Mouse (Mus musculus) left cerebral cortex, postnatal 36 days (tissue): ENCODE data around the gene Dcaf6. TPM values are rescaled to one million over a fixed set of nuclear protein-coding genes. Genes with fewer than 3 reads are reported as not detected.

Experiments
- DNase-seq, 2 experiments: peaks; one replicate each; pipeline ENCODE4 v3.0.0; 2021 to 2022; ENCODE audit warnings: low spot score in 2 of 2, mixed read lengths in 1 of 2
- intact Hi-C: fragments of 180-260 bp; cut with DNase I; formaldehyde crosslinking; loops from one replicate; pipeline ENCODE4 v1.15.1; 2025
- total RNA-seq, 2 experiments: library from RNA; stranded (reverse); gene quantifications; 2 replicates each; pipeline ENCODE4 v1.2.3; 2021

Gene Dcaf6
- total RNA-seq, 2 experiments from 2014 or later = 86.2 to 90.2 TPM

GRCm38 (mm10) chr1:165438289-165439021 lies 21.8 kb downstream of the Dcaf6 start:
- DNase-seq = no peak
- intact Hi-C loops = no loop called here

- no peak for DNase-seq
- intact Hi-C loops = no loop called here
Observed at GRCm38 (mm10) chr1:165432883-165433282, 27.4 kb downstream of the Dcaf6 start.

- intact Hi-C loops = no loop called here
- no peak for DNase-seq
Observed at GRCm38 (mm10) chr1:165426254-165426653, 34.0 kb downstream of the Dcaf6 start.

- DNase-seq = no peak
- intact Hi-C loops = no loop called here
Observed at GRCm38 (mm10) chr1:165421357-165421915, 38.8 kb downstream of the Dcaf6 start.

DNA sequence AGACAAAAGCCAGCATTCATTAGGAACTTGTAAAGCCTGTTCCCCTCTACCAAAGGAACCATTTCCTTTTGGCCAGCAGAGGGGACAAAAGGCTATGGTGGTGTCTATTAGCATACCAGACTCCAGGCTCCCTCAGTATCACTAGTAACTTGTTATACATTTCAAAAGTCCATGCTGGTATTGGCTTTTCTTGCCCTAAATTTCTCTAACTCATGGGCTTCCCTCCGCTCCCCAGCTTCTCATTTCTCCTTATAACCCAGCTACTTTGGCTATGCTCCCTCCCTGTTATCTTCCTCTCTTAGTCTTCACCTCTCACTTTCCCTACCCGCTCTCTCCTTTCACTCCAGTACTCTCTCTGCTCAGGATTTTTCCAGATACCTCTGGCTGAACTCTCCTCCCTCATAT lies 63.9 kb downstream of the Dcaf6 start:
- intact Hi-C loops = no loop called here
- no peak for DNase-seq

DNA sequence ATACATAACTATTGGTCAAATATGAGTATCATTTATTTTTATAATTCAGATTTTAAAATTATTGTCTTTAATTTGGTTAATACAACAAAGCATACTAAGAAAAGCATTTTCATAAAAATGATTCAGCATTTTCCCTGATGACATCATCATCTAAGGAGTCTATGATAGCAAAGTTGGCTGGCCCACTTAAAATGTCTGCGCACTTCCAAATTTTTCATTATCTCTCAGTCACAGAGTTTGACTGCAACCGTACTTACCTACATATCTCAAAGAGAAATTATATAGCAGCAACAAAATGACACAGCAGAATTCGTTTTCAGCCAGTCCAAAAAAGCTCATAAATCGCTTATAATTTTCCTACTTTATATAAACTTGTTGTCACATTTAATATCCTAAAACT lies 64.3 kb downstream of the Dcaf6 start:
- no peak for DNase-seq
- intact Hi-C loops = no loop called here

GRCm38 (mm10) chr1:165394836-165395235 lies 65.4 kb downstream of the Dcaf6 start:
- DNase-seq = no peak
- intact Hi-C loops = no loop called here

DNA sequence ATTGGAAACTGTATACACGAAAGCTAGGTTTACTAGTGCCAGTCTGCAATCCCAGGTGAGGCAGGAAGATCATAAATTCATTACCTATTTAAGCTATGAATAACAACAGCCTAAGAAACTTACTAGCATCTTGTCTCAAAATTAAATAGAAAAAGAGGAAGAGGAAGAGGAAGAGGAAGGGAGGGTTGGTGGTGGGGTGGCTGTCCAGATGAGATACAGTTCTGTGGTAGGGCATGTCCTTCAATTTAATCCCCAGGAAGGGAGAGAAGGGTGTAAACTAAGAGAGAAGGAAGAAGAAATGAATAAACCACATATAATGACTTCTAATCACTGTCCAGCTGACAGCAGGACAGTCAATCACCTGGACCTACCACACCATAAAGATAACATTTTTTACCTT lies 67.2 kb downstream of the Dcaf6 start:
- intact Hi-C loops = no loop called here
- no peak for DNase-seq

- intact Hi-C loops = no loop called here
- DNase-seq = no peak
Observed at GRCm38 (mm10) chr1:165388716-165389115, 71.6 kb downstream of the Dcaf6 start.

GRCm38 (mm10) chr1:165386525-165386923 lies 73.8 kb downstream of the Dcaf6 start:
- intact Hi-C loops = no loop called here
- DNase-seq = no peak

- DNase-seq = peak in 1 of 2 experiments; percentile 8
- intact Hi-C loops = no loop called here
Observed at GRCm38 (mm10) chr1:165385810-165386524, 74.3 kb downstream of the Dcaf6 start.

DNA sequence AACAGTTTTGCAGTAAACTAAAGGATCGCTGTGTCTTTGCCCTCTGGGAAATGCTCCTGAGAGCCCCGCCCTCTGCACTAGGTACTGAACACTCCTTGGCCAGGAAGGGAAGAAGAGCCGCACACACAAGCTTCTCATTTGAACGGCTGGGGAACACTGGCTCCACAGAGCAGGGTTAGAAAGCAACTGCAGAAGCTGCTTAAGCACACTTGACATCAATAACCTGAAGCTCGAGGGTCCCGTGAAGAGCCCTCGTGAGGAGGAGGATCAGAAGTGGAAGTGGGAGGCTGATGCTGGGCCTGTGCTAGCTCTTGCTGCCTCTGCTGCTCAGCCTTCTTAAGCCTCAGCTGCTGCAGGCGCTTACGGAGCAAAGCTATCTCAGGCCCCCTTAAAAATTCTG lies 86.4 kb downstream of the Dcaf6 start:
- intact Hi-C loops = no loop called here
- no peak for DNase-seq

DNA sequence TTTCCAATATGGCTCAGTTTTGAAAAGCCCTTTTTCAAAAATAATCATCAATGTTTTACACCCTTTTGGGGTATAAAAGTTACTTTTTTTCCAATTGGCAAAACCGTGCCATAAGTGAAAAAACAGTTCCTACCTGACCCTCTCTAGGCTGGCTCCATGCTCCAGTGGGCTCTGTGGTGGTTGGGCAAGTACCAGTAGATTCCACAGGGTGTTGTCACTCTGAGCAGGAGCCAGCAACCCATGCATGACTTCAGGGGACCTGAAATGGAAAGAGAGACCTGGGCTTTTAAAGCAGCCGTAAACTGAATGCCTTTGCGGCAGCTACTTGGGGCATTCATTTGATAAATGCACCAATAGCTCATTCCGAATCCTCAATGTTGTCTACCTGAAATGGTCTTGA lies 89.3 kb downstream of the Dcaf6 start:
- intact Hi-C loops = no loop called here
- DNase-seq = no peak

- intact Hi-C loops = no loop called here
- no peak for DNase-seq
Observed at GRCm38 (mm10) chr1:165365057-165365456, 95.2 kb downstream of the Dcaf6 start.

GRCm38 (mm10) chr1:165363271-165363670 lies 97.0 kb downstream of the Dcaf6 start:
- intact Hi-C loops = no loop called here
- no peak for DNase-seq

DNA sequence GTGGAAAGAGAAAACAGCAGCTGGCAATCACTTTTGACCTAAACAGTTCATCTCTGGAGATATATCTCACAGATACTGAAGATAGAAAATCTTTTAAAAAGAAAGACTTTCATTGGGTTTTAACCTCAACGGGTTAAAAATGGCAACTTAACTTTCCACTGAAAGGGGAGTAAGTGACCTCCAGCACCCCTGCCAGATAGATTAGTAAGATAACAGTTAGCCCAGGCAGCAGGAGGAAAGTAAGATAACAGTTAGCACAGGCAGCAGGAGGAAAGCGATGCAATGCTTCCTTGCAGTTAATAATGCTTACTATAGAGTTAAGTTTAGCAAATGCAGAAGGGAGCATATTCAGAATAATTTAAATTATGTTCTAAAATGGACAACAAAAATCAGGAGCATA lies 103.9 kb downstream of the Dcaf6 start:
- intact Hi-C loops = no loop called here
- no peak for DNase-seq

- no peak for DNase-seq
- intact Hi-C loops = no loop called here
Observed at GRCm38 (mm10) chr1:165348627-165349026, 111.6 kb downstream of the Dcaf6 start.

- intact Hi-C loops = no loop called here
- no peak for DNase-seq
Observed at GRCm38 (mm10) chr1:165344453-165344852, 115.8 kb downstream of the Dcaf6 start.

GRCm38 (mm10) chr1:165342126-165342525 lies 118.1 kb downstream of the Dcaf6 start:
- DNase-seq = no peak
- intact Hi-C loops = no loop called here

- intact Hi-C loops = no loop called here
Observed at GRCm38 (mm10) chr1:165332797-165333196, 127.5 kb downstream of the Dcaf6 start.

GRCm38 (mm10) chr1:165330859-165331258 lies 129.4 kb downstream of the Dcaf6 start:
- DNase-seq = no peak
- intact Hi-C loops = no loop called here

More at GRCm38 (mm10) chr1:165332797-165333196, 127.5 kb downstream of the Dcaf6 start:
- DNase-seq = no peak
